Mouse (Mus musculus) thymus, adult 2 months (tissue): ENCODE measurements around the gene Tmem120b.

Experiments
- CTCF ChIP-seq: fragments of 200-500 bp; IDR thresholded peaks from 2 replicates; pipeline ENCODE4 v1.5.1; 2012; ENCODE audit warnings: mild to moderate bottlenecking, control low read depth, low read length, moderate library complexity, borderline replicate concordance; ENCODE audit not compliant: control insufficient read depth, poor library complexity, insufficient read depth; ENCODE audit errors: extremely low read depth
- POLR2A ChIP-seq: fragments of 200-500 bp; IDR thresholded peaks from 2 replicates; pipeline ENCODE4 v1.6.1; 2012; ENCODE audit warnings: mild to moderate bottlenecking, low read length, control low read depth, moderate library complexity; ENCODE audit not compliant: control insufficient read depth, poor library complexity, insufficient read depth; ENCODE audit errors: extremely low read depth

DNA sequence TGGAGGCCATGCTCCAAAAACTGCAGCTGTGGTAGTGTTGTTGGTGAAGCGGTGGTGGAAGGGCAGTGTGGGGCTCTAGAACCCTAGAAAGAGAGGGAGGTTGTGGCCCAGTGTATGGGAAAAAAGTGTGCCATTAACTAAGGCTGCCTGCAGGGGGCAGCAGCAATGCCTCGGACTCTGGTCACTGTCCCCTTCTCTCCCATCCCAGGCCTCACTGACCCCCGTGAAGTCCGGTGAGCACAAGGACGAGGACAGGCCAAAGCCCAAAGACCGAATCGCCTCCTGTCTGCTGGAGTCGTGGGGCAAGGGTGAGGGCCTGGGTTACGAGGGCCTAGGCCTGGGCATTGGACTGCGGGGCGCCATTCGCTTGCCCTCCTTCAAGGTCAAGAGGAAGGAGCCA is 88.5 kb downstream of the Tmem120b start:
- TF ChIP-seq POLR2A (no peak), CTCF (peak; percentile 56; the same call in 1 of the 2 replicates)
